Mouse (Mus musculus) liver (tissue): ENCODE measurements at regions not wholly inside any gene's neighbourhood (a gene's known extent, or its start where the extent isn't known, plus 50 kb on each side); places are given as distances from the start of the nearest gene placed in this dataset.
"Not testable (repeated sequence)": the region's sequence is repeated elsewhere in the genome, so short reads cannot be mapped to it uniquely, and the experiment has no call there.

Experiments
- DNase-seq: peaks from one replicate; pipeline ENCODE4 v3.0.0-alpha.2; 2020; ENCODE audit warnings: mixed read lengths

- DNase-seq = no peak
Measured at GRCm38 (mm10) chr13:57043316-57043974, 147.7 kb upstream of the Trpc7 start.

GRCm38 (mm10) chr13:57042514-57042913, 146.7 kb upstream of the Trpc7 start:
- DNase-seq = no peak

GRCm38 (mm10) chr13:57032871-57033270, 137.1 kb upstream of the Trpc7 start:
- no peak for DNase-seq

GRCm38 (mm10) chr13:57017553-57018341, 122.0 kb upstream of the Trpc7 start:
- DNase-seq = no peak

- DNase-seq = no peak
Measured at GRCm38 (mm10) chr13:57016465-57017272, 120.9 kb upstream of the Trpc7 start.

DNA sequence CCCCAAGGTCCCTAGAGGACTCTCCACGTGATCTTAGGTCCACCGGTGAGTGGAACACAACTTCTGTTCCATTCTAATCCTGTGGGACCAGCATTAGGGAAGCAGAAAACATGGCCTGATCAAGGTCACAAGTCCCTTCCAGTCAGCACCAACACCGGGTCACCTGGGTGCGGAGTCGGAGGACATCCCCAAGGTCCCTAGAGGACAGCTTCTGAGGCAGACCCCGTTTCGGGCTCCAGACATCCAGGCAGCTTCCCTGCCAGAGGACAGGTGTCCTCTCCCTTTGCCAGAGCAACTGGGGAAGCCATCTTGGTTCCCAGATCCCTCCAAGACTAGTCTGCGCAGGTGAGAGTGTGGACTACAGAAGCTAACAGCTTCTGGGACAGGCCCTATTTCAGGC, 111.4 kb upstream of the Trpc7 start:
- not testable (repeated sequence) for DNase-seq

- DNase-seq = no peak
Measured at GRCm38 (mm10) chr13:57003565-57004132, 107.9 kb upstream of the Trpc7 start.

DNA sequence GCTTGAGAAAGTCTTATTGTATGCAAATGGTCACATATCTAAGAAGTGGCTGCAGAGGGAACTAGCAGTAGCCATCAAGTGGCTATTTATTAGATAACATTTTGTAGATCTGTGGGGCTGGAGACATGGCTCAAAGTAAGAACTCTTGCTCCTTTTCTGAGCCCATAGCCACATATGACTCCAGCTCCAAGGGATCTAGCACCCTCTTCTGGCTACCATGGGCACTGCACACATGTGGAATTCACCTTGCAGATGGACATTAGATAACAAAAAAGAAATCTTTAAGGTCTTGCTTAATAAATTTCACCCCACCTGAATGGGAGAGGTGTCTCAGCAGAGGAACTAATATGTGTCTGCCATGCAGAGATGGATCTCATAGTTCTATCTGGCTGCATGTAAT, 96.2 kb upstream of the Trpc7 start:
- no peak for DNase-seq

GRCm38 (mm10) chr13:56974063-56974462, 78.3 kb upstream of the Trpc7 start:
- no peak for DNase-seq

- no peak for DNase-seq
Measured at GRCm38 (mm10) chr13:56955358-56955757, 59.6 kb upstream of the Trpc7 start.

- DNase-seq = no peak
Measured at GRCm38 (mm10) chr13:56948086-56948485, 52.3 kb upstream of the Trpc7 start.

- DNase-seq = no peak
Measured at GRCm38 (mm10) chr13:56947266-56947665, 51.5 kb upstream of the Trpc7 start.
